Mouse (Mus musculus) liver, embryonic 14.5 days (tissue): Measurements from ENCODE around the gene Psmd2.

Source experiments
- CTCF ChIP-seq: IDR thresholded peaks from 2 replicates; pipeline ENCODE4 v1.5.1; 2016; ENCODE audit warnings: antibody characterized with exemption, low read depth, control low read depth
- EP300 ChIP-seq: IDR thresholded peaks from 2 replicates; pipeline ENCODE4 v1.6.1; 2016; ENCODE audit warnings: antibody characterized with exemption, low read depth

GRCm38 (mm10) chr16:20619541-20620398 lies 31.7 kb upstream of the Psmd2 start:
- TF ChIP-seq CTCF (no peak), EP300 (no peak)
